Mouse (Mus musculus): ENCODE measurements around the gene Hadh. TPM values are rescaled to one million over a fixed set of nuclear protein-coding genes. Genes with fewer than 3 reads are reported as not detected.

Gene Hadh
- total RNA-seq, 2 experiments from 2014 or later = 17.8 to 19.8 TPM

- H3K4me3 ChIP-seq = no peak overlapping the region
- no peak for TF ChIP-seq CTCF (IDR thresholded peaks at IDR 0.05)
- no peak overlapping the region for H3K27ac ChIP-seq
- intact Hi-C loops (cut with DNase I) = no loop called here
- DNase-seq (ENCODE audit: extremely low spot score in 1 of 2, low spot score in 2 of 2) = no peak
These were observed 5.4 kb downstream of the Hadh start for GRCm38 (mm10) chr3:131266366-131267050.

GRCm38 (mm10) chr3:131265516-131265915, 6.4 kb downstream of the Hadh start:
- DNase-seq (ENCODE audit: extremely low spot score in 1 of 2, low spot score in 2 of 2) = no peak
- no peak for TF ChIP-seq CTCF (IDR thresholded peaks at IDR 0.05)
- Histone ChIP-seq H3K4me3 (no peak overlapping the region), H3K27ac (no peak overlapping the region)
- intact Hi-C loops (cut with DNase I) = no loop called here

GRCm38 (mm10) chr3:131263766-131264486, 8.0 kb downstream of the Hadh start:
- TF ChIP-seq CTCF (IDR thresholded peaks at IDR 0.05) = no peak
- intact Hi-C loops (cut with DNase I) = no loop called here
- DNase-seq (ENCODE audit: extremely low spot score in 1 of 2, low spot score in 2 of 2) = no peak
- Histone ChIP-seq H3K4me3 (no peak overlapping the region), H3K27ac (no peak overlapping the region)

GRCm38 (mm10) chr3:131260418-131260817, 11.5 kb downstream of the Hadh start:
- no peak for TF ChIP-seq CTCF (IDR thresholded peaks at IDR 0.05)
- no peak overlapping the region for H3K27ac ChIP-seq
- intact Hi-C loops (cut with DNase I) = no loop called here

GRCm38 (mm10) chr3:131259392-131259965, 12.4 kb downstream of the Hadh start:
- DNase-seq (ENCODE audit: extremely low spot score in 1 of 2, low spot score in 2 of 2) = no peak
- no peak for TF ChIP-seq CTCF (IDR thresholded peaks at IDR 0.05)
- Histone ChIP-seq H3K4me3 (no peak overlapping the region), H3K27ac (no peak overlapping the region)
- intact Hi-C loops (cut with DNase I) = no loop called here

More at GRCm38 (mm10) chr3:131260418-131260817, 11.5 kb downstream of the Hadh start:
- H3K4me3 ChIP-seq = no peak overlapping the region
- no peak for DNase-seq (ENCODE audit: extremely low spot score in 1 of 2, low spot score in 2 of 2)

- Histone ChIP-seq H3K4me3 (no peak overlapping the region), H3K27ac (no peak overlapping the region)
- TF ChIP-seq CTCF (IDR thresholded peaks at IDR 0.05) = no peak
- DNase-seq (ENCODE audit: extremely low spot score in 1 of 2, low spot score in 2 of 2) = no peak
- intact Hi-C loops (cut with DNase I) = no loop called here
These were observed 13.0 kb downstream of the Hadh start for GRCm38 (mm10) chr3:131258921-131259320.

- intact Hi-C loops (cut with DNase I) = no loop called here
- Histone ChIP-seq H3K27ac (no peak overlapping the region), H3K4me3 (no peak overlapping the region)
- DNase-seq (ENCODE audit: extremely low spot score in 1 of 2, low spot score in 2 of 2) = no peak
- no peak for TF ChIP-seq CTCF (IDR thresholded peaks at IDR 0.05)
These were observed 16.4 kb downstream of the Hadh start for GRCm38 (mm10) chr3:131255399-131255981.

- Histone ChIP-seq H3K27ac (no peak overlapping the region), H3K4me3 (no peak overlapping the region)
- no peak for TF ChIP-seq CTCF (IDR thresholded peaks at IDR 0.05)
- intact Hi-C loops (cut with DNase I) = no loop called here
- DNase-seq (ENCODE audit: extremely low spot score in 1 of 2, low spot score in 2 of 2) = no peak
These were observed 16.9 kb downstream of the Hadh start for GRCm38 (mm10) chr3:131254991-131255390.

- TF ChIP-seq CTCF (IDR thresholded peaks at IDR 0.05) = no peak
- intact Hi-C loops (cut with DNase I) = no loop called here
- Histone ChIP-seq H3K4me3 (no peak overlapping the region), H3K27ac (no peak overlapping the region)
- no peak for DNase-seq (ENCODE audit: extremely low spot score in 1 of 2, low spot score in 2 of 2)
These were observed 20.3 kb downstream of the Hadh start for GRCm38 (mm10) chr3:131251601-131252000.

- TF ChIP-seq CTCF (IDR thresholded peaks at IDR 0.05) = no peak
- DNase-seq (ENCODE audit: extremely low spot score in 1 of 2, low spot score in 2 of 2) = no peak
- intact Hi-C loops (cut with DNase I) = no loop called here
- H3K27ac ChIP-seq = no peak overlapping the region
- H3K4me3 ChIP-seq = no peak overlapping the region
These were observed 20.9 kb downstream of the Hadh start for GRCm38 (mm10) chr3:131250978-131251377.

GRCm38 (mm10) chr3:131250283-131250682, 21.6 kb downstream of the Hadh start:
- no peak for DNase-seq (ENCODE audit: extremely low spot score in 1 of 2, low spot score in 2 of 2)
- Histone ChIP-seq H3K27ac (no peak overlapping the region), H3K4me3 (no peak overlapping the region)
- intact Hi-C loops (cut with DNase I) = no loop called here
- no peak for TF ChIP-seq CTCF (IDR thresholded peaks at IDR 0.05)

GRCm38 (mm10) chr3:131248444-131248843, 23.5 kb downstream of the Hadh start:
- Histone ChIP-seq H3K27ac (no peak overlapping the region), H3K4me3 (no peak overlapping the region)
- TF ChIP-seq CTCF (IDR thresholded peaks at IDR 0.05) = no peak
- DNase-seq (ENCODE audit: extremely low spot score in 1 of 2, low spot score in 2 of 2) = no peak
- intact Hi-C loops (cut with DNase I) = no loop called here

Measured in left cerebral cortex, adult 2 months (tissue).